14 mouse cellular contexts compared by ENCODE assay signal in genomic region chr3:121957606-121958344, GRCm38 (mm10).
"Had no signal": no experiment of that assay in that cellular context is flagged by ENCODE, and none has a peak within 500 bp of the region (broad histone marks: within the 10 kb centered on the region; RNA-seq: fewer than 3 reads in every experiment).

No protein-coding gene starts in this region.

- H3K4me3 ChIP-seq: kidney, embryonic 15.5 days; liver, embryonic 13.5 days had no signal

- H3K27ac ChIP-seq: kidney, embryonic 15.5 days; liver, embryonic 13.5 days had no signal

- H3K36me3 ChIP-seq: kidney, embryonic 15.5 days; liver, embryonic 13.5 days had no signal

- H3K4me2 ChIP-seq: kidney, embryonic 15.5 days; liver, embryonic 13.5 days; midbrain, embryonic 11.5 days had no signal

- H3K9ac ChIP-seq: kidney, embryonic 15.5 days; liver, embryonic 13.5 days had no signal

- H3K27me3 ChIP-seq: kidney, embryonic 15.5 days had no signal

- DNase-seq: kidney, adult 11 months; kidney, adult 8-10 months; kidney, postnatal 10 days; kidney, postnatal 36 days; liver, embryonic 13.5 days; lung, adult 2 months; lung, postnatal 14 days; lung, postnatal 4 days; midbrain, embryonic 14.5 days; thymus, adult 2 months; thymus, postnatal 14 days; thymus, postnatal 4 days had no signal

- H3K9me3 ChIP-seq: kidney, embryonic 15.5 days; liver, embryonic 13.5 days had no signal
